Mouse (Mus musculus) stomach, adult 2 months (tissue): ENCODE results near the gene Dnajc8. TPM values are rescaled to one million over a fixed set of nuclear protein-coding genes. Genes with fewer than 3 reads are reported as not detected.

ENCODE experiments used
- polyA plus RNA-seq: library from polyadenylated mRNA; depleted of rRNA; stranded (reverse); fragments of >200 nt; gene quantifications from 2 replicates; pipeline ENCODE4 v1.2.3, GENCODE M21; 2012; rRNA removed

Gene Dnajc8
- polyA plus RNA-seq: 4.8 and 7.3 TPM in 2 replicates

GRCm38 (mm10) chr4:132535406-132536121 is at the start of gene Dnajc8:
Gene Dnajc8, plus strand, starts transcription at chr4:132535550.

GRCm38 (mm10) chr4:132510352-132510798 is 25.0 kb upstream of the Dnajc8 start, which contains the start of gene Sesn2:
Gene Sesn2, minus strand, starts transcription at chr4:132510501.

GRCm38 (mm10) chr4:132532981-132533916 is 2.1 kb upstream of the Dnajc8 start, which contains the start of gene Atpif1:
Gene Atpif1, minus strand, starts transcription at chr4:132533659.

GRCm38 (mm10) chr4:132563965-132564364 is 28.6 kb downstream of the Dnajc8 start, which contains the start of gene Ptafr:
Gene Ptafr, plus strand, starts transcription at chr4:132564067.

Other genes with a start within 250 kb of the Dnajc8 start
- 0.47 and 0.77 TPM in 2 replicates for gene Rab42, start 232.2 kb upstream of the Dnajc8 start, polyA plus RNA-seq
- 7.4 and 7.6 TPM in 2 replicates for gene Trnau1ap, start 206.0 kb upstream of the Dnajc8 start, polyA plus RNA-seq
- gene Rcc1, start 181.9 kb upstream of the Dnajc8 start, polyA plus RNA-seq: 3.5 and 3.9 TPM in 2 replicates
- 6.6 and 8.0 TPM in 2 replicates for gene Phactr4, start 113.1 kb upstream of the Dnajc8 start, polyA plus RNA-seq
- 0.89 and 1.0 TPM in 2 replicates for gene Med18, start 71.6 kb upstream of the Dnajc8 start, polyA plus RNA-seq
- 5.3 and 6.4 TPM in 2 replicates for gene Sesn2, start 25.0 kb upstream of the Dnajc8 start, polyA plus RNA-seq
- 28.1 and 28.3 TPM in 2 replicates for gene Atpif1, start 1.9 kb upstream of the Dnajc8 start, polyA plus RNA-seq
- 1.6 and 1.9 TPM in 2 replicates for gene Ptafr, start 28.5 kb downstream of the Dnajc8 start, polyA plus RNA-seq
- 7.4 and 8.8 TPM in 2 replicates for gene Eya3, start 103.4 kb downstream of the Dnajc8 start, polyA plus RNA-seq
- 1.2 and 3.0 TPM in 2 replicates for gene Xkr8, start 197.0 kb downstream of the Dnajc8 start, polyA plus RNA-seq
- gene Smpdl3b, start 221.7 kb downstream of the Dnajc8 start, polyA plus RNA-seq: 3.9 and 5.0 TPM in 2 replicates
- 3.6 and 5.2 TPM in 2 replicates for gene Rpa2, start 232.8 kb downstream of the Dnajc8 start, polyA plus RNA-seq